Mouse (Mus musculus): ENCODE results near the gene Fkbp15. TPM values are rescaled to one million over a fixed set of nuclear protein-coding genes. Genes with fewer than 3 reads are reported as not detected.

Fkbp15 gene
- polyA plus RNA-seq (2015; fragmentation: Nextera tagmentation; extraction: Ambion mirVana), result 22.9 and 24.6 TPM in 2 replicates

DNA sequence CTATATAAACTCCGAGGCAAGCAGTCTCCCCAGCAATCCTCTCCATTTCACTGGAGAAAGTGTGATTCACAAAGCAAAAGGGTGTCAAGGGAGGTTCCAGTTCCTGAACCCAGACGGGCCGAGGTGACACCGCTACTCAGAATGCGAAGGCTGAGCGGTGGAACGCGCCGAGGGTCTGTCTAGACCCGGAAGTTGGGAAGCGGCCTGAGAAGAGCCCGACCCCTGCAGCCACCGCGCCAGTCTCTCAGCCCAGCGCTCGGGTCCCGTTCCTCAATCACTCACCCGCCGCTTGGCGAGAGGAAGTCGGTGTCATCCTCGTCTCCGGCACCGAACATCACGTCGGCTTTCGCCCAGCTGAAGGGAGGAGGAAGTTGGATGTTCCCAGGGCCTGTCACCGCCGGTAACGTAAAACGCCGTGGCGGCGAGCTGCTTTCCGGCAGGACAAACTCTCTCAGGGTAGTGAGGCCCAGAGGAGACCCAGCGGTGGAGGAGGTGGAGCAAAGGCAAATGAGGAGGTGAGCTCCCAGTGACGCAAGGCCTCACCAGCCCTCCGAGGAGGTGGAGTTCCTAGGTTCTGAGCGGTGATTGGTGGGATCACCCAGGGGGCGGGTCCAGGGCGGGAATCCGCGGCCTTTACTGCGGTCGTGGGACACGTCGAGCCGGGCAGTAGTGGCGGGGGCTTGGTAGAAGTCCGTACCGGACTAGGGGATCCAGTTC, at the start of gene Fkbp15, which contains the start of gene Slc31a1:
Gene Fkbp15, minus strand, starts transcription at position 461 of the 717 bp plus-strand sequence.
Gene Slc31a1, plus strand, starts transcription at position 640 of the 717 bp plus-strand sequence.
- peak within 1 kb of the TSS; percentile 73 for H3K4me3 ChIP-seq (ENCODE audit: low read length)
- peak; percentile 100 for ATAC-seq

DNA sequence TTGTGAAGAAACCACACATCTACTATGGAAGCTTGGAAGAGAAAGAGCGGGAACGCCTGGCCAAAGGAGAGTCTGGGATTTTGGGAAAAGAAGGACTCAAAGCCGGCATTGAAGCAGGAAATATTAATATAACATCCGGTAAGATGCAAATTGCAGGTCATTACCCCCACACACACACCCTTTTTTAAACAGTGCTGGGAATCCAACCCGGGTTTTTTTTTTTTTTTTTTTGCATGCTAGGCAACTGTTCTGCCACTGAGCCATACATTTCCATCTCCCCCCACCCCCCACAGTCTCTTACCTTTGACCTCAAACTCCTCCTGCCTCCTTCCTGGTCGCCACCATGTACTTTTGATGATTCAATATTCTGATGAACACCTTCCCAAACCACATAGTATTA, 49.3 kb upstream of the Fkbp15 start:
- Histone ChIP-seq H3K4me2 (ENCODE audit: low read length) (peak overlapping the region; percentile 69), H3K27ac (ENCODE audit: low read depth, low read length) (no peak overlapping the region), H3K4me1 (ENCODE audit: control insufficient read depth, insufficient read depth, low read depth, low read length) (peaks cover 27% of the 10 kb centered on the region), H3K4me3 (ENCODE audit: low read length) (peak overlapping the region; percentile 94), H3K9ac (ENCODE audit: low read depth, low read length) (peak overlapping the region; percentile 93), H3K27me3 (replicated peaks; ENCODE audit: control insufficient read depth, insufficient read depth, low read length) (no peaks in the 10 kb centered on the region), H3K36me3 (ENCODE audit: control insufficient read depth, insufficient read depth, low read length) (peaks cover 10% of the 10 kb centered on the region), H3K9me3 (ENCODE audit: control insufficient read depth, low read length) (no peaks in the 10 kb centered on the region)
- 33% methylated on average over 6 of the region's 6 CpGs for WGBS
- no peak for ATAC-seq

More for the DNA sequence above, at the start of gene Fkbp15, which contains the start of gene Slc31a1:
- peak within 1 kb of the TSS; percentile 72 for H3K9ac ChIP-seq (ENCODE audit: low read depth, low read length)
- no peaks in the 10 kb centered on the region for H3K9me3 ChIP-seq (ENCODE audit: control insufficient read depth, low read length)
- H3K4me2 ChIP-seq (ENCODE audit: low read length), result peak within 1 kb of the TSS; percentile 81
- WGBS, result under 1% methylated on average over 50 of the region's 51 CpGs
- H3K27me3 ChIP-seq (replicated peaks; ENCODE audit: control insufficient read depth, insufficient read depth, low read length), result no peaks in the 10 kb centered on the region
- H3K4me1 ChIP-seq (ENCODE audit: control insufficient read depth, insufficient read depth, low read depth, low read length), result peaks cover 18% of the 10 kb centered on the region
- no peaks in the 10 kb centered on the region for H3K36me3 ChIP-seq (ENCODE audit: control insufficient read depth, insufficient read depth, low read length)
- H3K27ac ChIP-seq (ENCODE audit: low read depth, low read length), result peak within 1 kb of the TSS; percentile 79

DNA sequence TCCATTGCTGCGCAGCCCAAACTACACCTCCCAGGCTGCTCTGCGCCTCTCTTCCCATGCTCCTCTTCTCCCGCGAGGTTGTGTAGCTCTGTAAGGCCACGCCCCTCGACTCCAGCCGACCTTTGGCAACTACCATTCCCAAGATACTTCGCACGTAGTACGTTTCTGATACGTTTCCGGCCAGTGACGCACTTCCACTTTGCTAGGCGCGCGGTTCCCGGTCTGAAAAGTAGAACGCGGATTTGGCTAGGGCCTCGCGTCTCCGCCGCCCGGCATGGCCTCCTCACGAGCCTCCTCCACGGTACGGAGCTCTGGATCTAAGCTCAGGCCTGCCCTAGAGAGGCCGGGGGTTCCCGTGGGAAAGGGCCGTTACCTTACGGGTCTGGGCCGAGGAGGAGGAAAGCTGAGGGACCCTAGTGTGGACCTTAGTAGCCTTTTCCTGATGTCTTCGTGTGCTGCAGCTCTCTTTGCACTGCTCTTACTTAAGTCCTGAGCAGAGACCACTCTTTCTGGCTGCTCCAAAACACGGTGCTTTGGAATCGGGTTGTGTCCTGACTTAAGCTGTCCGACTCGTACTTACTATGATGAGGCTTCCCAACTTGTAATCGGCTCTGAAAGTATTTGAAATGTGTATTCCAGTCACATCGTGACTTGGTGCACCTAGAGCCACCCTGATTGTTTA, 48.4 kb upstream of the Fkbp15 start, which contains the start of the genes Cdc26 and Prpf4:
Gene Cdc26, minus strand, starts transcription at position 42 of the 682 bp plus-strand sequence.
Gene Prpf4, plus strand, starts transcription at position 197 of the 682 bp plus-strand sequence.
- Histone ChIP-seq H3K4me2 (ENCODE audit: low read length) (peak within 1 kb of the TSS; percentile 69), H3K4me1 (ENCODE audit: control insufficient read depth, insufficient read depth, low read depth, low read length) (peaks cover 27% of the 10 kb centered on the region), H3K27ac (ENCODE audit: low read depth, low read length) (peak within 1 kb of the TSS; percentile 87), H3K4me3 (ENCODE audit: low read length) (peak within 1 kb of the TSS; percentile 94), H3K27me3 (replicated peaks; ENCODE audit: control insufficient read depth, insufficient read depth, low read length) (no peaks in the 10 kb centered on the region), H3K9me3 (ENCODE audit: control insufficient read depth, low read length) (no peaks in the 10 kb centered on the region), H3K9ac (ENCODE audit: low read depth, low read length) (peak within 1 kb of the TSS; percentile 93), H3K36me3 (ENCODE audit: control insufficient read depth, insufficient read depth, low read length) (peaks cover 6% of the 10 kb centered on the region; the same call in 1 of the 2 replicates)
- under 1% methylated on average over 39 of the region's 39 CpGs for WGBS
- peak; percentile 100 for ATAC-seq

DNA sequence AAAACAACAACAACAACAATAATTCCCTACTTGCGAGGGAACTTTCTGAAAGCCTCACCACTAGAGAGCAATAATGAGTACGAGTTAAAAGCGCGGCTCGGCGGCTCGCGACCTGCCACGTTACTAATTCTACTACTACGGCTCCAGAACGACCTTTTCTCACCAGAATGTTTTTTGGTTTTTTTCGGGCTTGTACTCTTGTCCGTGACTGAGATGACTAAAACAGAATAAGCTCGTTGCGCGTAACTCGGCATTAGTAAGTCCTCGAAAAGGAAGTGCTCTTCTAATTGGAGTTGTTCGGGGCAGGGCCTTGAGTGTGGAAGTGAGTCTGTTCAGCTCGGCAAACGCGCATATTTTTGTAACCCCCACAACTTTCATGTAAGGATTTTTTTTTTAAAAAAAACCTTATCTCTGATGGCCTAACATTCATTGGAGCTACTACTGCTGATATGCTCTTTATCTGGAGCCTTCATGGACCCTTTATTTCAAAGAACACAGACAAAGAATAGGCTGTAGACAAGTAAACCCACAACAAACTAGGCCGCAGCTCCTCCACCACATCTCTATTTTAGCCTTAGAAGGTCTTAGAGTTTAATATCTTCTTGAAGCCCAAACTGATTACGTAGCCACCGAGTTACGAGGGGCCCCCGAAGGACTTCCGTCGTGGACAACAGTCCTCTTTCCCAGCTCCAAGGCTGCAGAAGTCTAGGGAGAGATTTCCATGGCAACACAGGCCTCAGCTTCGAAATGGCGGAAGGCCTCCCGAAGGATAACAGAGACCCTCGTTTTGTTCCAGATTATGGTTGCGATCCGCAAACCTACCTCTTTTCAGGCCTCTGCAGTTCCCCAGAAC, 47.6 kb upstream of the Fkbp15 start:
- peak overlapping the region; percentile 72 for H3K9ac ChIP-seq (ENCODE audit: low read depth, low read length)
- H3K27ac ChIP-seq (ENCODE audit: low read depth, low read length), result peak overlapping the region; percentile 71
- ATAC-seq, result peak; percentile 75
- H3K9me3 ChIP-seq (ENCODE audit: control insufficient read depth, low read length), result no peaks in the 10 kb centered on the region
- peak overlapping the region; percentile 94 for H3K4me3 ChIP-seq (ENCODE audit: low read length)
- no peaks in the 10 kb centered on the region for H3K27me3 ChIP-seq (replicated peaks; ENCODE audit: control insufficient read depth, insufficient read depth, low read length)
- peaks cover 6% of the 10 kb centered on the region; the same call in 1 of the 2 replicates for H3K36me3 ChIP-seq (ENCODE audit: control insufficient read depth, insufficient read depth, low read length)
- H3K4me2 ChIP-seq (ENCODE audit: low read length), result peak overlapping the region; percentile 65
- H3K4me1 ChIP-seq (ENCODE audit: control insufficient read depth, insufficient read depth, low read depth, low read length), result peaks cover 27% of the 10 kb centered on the region
- under 1% methylated on average over 35 of the region's 35 CpGs for WGBS

DNA sequence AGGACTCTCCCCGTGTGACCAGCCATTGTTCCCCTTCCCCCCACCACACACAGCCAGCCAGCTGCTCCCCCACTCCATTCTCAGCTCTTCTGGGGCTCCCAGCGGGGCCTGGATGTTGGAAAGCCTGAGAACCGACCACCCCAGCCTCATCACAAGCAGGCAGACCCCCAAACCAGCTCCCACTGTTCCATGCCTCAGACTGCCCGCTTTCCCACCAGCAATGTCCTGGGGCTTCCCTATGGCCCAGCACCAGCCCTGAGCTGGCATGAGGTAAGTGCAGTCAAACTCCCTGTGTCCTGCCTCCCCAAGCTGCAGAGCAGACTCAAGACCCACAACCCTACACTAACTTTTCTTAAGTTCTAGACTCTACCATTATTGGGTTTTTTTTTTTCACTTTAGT, 45.8 kb upstream of the Fkbp15 start:
- WGBS, result 76% methylated on average over 4 of the region's 4 CpGs
- Histone ChIP-seq H3K4me1 (ENCODE audit: control insufficient read depth, insufficient read depth, low read depth, low read length) (peaks cover 27% of the 10 kb centered on the region), H3K36me3 (ENCODE audit: control insufficient read depth, insufficient read depth, low read length) (peaks cover 14% of the 10 kb centered on the region), H3K9ac (ENCODE audit: low read depth, low read length) (no peak overlapping the region), H3K27ac (ENCODE audit: low read depth, low read length) (no peak overlapping the region), H3K9me3 (ENCODE audit: control insufficient read depth, low read length) (no peaks in the 10 kb centered on the region), H3K27me3 (replicated peaks; ENCODE audit: control insufficient read depth, insufficient read depth, low read length) (no peaks in the 10 kb centered on the region), H3K4me3 (ENCODE audit: low read length) (no peak overlapping the region), H3K4me2 (ENCODE audit: low read length) (no peak overlapping the region; the same call in 1 of the 2 replicates)
- no peak for ATAC-seq

DNA sequence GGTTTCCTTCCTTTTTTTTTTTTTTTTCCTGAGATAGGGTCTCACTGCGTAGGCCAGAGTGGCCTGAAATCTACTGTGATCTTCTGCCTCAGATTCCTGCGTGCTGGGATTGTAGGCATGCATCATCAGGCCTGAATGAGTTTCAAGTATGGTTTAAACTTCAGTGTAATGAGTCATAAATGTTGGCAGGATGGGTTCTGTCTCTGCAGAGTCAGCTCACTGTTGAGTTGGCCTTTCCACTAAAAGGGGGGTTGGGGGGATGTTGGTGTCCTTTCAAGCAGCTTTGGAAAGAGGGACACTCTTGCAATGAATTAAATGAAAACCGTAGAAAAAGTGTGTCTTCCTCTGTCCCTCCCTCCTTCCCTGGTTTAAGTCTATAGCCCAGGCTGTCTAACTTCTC, 38.6 kb upstream of the Fkbp15 start:
- 93% methylated on average over 3 of the region's 3 CpGs for WGBS
- Histone ChIP-seq H3K27me3 (replicated peaks; ENCODE audit: control insufficient read depth, insufficient read depth, low read length) (no peaks in the 10 kb centered on the region), H3K9me3 (ENCODE audit: control insufficient read depth, low read length) (no peaks in the 10 kb centered on the region), H3K4me1 (ENCODE audit: control insufficient read depth, insufficient read depth, low read depth, low read length) (no peaks in the 10 kb centered on the region), H3K9ac (ENCODE audit: low read depth, low read length) (no peak overlapping the region), H3K27ac (ENCODE audit: low read depth, low read length) (no peak overlapping the region), H3K4me2 (ENCODE audit: low read length) (no peak overlapping the region), H3K4me3 (ENCODE audit: low read length) (no peak overlapping the region), H3K36me3 (ENCODE audit: control insufficient read depth, insufficient read depth, low read length) (peaks cover 38% of the 10 kb centered on the region)
- no peak for ATAC-seq

DNA sequence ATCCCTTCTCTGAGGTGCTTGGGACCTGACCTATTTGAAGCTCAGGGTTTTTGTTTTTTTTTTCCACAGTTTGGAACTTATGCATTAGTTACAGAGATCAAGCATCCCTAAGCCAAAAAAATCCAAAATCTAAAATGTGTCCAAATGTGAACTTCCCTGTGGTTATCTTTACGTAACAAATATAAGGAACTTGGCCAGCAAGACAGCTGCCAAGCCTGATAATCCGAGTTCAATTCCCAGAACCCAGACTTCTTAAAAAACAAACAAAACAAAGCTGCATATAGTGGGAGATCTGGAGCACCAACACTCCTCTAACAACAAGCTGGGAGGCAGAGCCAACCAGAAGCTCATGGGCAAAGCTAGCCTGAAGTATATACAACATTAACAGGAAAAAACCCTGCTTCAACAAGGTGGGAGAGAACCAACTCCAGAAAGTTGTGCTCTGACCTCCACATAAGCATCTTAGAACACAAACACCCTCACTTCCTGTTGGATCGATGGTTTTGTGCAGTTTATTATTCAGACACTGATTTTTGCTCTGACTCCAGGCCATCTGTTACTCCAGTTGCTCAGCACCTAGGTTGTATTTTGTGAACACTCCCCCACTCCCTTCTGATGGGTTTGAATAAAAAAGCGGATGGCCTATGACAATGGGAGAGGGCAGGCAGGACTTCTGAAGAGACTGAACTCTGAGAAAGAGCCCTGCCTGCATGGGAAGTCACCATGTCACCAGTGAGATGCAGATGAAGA, 37.4 kb upstream of the Fkbp15 start:
- no peaks in the 10 kb centered on the region for H3K9me3 ChIP-seq (ENCODE audit: control insufficient read depth, low read length)
- H3K4me1 ChIP-seq (ENCODE audit: control insufficient read depth, insufficient read depth, low read depth, low read length), result no peaks in the 10 kb centered on the region
- ATAC-seq, result no peak
- 85% methylated on average over 4 of the region's 4 CpGs for WGBS
- no peak overlapping the region for H3K27ac ChIP-seq (ENCODE audit: low read depth, low read length)
- no peaks in the 10 kb centered on the region for H3K27me3 ChIP-seq (replicated peaks; ENCODE audit: control insufficient read depth, insufficient read depth, low read length)
- H3K4me2 ChIP-seq (ENCODE audit: low read length), result no peak overlapping the region
- H3K36me3 ChIP-seq (ENCODE audit: control insufficient read depth, insufficient read depth, low read length), result peaks cover 40% of the 10 kb centered on the region
- no peak overlapping the region for H3K9ac ChIP-seq (ENCODE audit: low read depth, low read length)
- no peak overlapping the region for H3K4me3 ChIP-seq (ENCODE audit: low read length)

DNA sequence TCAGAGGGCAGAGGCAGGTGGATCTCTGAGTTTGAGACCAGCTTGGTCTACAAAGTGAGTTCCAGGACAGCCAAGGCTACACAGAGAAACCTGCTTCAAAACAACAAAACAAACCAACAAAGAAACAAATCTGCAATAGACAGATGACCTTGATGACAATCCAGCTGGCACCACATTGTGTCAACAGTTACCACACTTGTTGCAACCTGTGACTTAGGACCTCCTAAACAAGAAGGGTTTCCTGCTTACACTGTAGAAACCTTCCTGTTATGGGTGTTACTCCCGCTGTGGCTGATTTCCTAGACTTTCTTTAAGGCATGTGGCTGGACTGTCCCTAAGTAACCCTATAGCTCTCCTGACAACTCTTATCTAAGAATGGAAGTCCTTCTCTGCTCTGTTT, 35.5 kb upstream of the Fkbp15 start:
- Histone ChIP-seq H3K4me3 (ENCODE audit: low read length) (no peak overlapping the region), H3K27ac (ENCODE audit: low read depth, low read length) (no peak overlapping the region), H3K9me3 (ENCODE audit: control insufficient read depth, low read length) (no peaks in the 10 kb centered on the region), H3K4me1 (ENCODE audit: control insufficient read depth, insufficient read depth, low read depth, low read length) (no peaks in the 10 kb centered on the region), H3K9ac (ENCODE audit: low read depth, low read length) (no peak overlapping the region), H3K4me2 (ENCODE audit: low read length) (no peak overlapping the region), H3K27me3 (replicated peaks; ENCODE audit: control insufficient read depth, insufficient read depth, low read length) (no peaks in the 10 kb centered on the region), H3K36me3 (ENCODE audit: control insufficient read depth, insufficient read depth, low read length) (peaks cover 27% of the 10 kb centered on the region)
- WGBS, result 100% methylated on average over 1 of the region's 1 CpGs
- no peak for ATAC-seq

All from hindbrain, embryonic 16.5 days (tissue).